ENCODE assay signal across 8 mouse cellular contexts in the genomic region with DNA sequence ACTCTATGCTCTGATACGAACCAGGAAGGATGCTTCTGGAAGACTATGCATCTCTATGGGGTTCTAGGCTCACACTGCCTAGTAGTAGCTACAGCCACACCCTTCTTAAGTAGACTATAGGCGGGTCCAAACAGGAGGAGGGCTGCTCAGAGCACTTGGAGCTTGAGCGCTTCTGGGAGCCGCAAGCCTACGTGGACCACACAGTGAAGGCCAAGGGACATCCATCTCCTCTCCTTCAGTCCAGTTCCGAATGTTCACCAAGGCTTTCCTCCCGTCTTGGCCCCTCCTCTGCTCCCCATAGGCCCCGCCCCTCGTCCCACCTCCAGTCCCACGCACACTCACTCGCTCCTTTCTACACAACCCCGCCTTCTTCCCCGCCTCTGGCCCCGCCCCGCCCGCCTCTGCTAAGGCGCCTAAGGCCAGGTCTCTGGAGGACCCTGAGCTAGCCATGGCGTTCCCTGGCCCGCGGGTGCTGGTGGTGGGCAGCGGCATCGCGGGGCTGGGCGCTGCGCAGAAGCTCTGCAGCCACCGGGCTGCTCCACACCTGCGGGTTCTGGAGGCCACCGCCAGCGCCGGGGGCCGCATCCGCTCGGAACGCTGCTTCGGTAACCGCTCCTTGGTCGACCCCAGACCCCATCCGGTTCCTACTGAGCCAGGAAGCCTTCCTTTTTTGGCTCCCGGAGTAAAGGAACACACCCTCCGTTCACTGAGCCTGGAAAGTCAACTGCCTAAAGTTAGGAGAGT. TPM values are rescaled to one million over a fixed set of nuclear protein-coding genes. Genes with fewer than 3 reads are reported as not detected.
DNase-seq lines count a peak whose midpoint lies in the region; ATAC-seq lines count a peak whose summit lies in the region.

No protein-coding gene starts in this region.

- peak overlapping the region; percentile 94 for H3K4me3 ChIP-seq in megakaryocyte, embryonic 14.5 days (replicated peaks)

- no peaks in the 10 kb centered on the region for H3K27me3 ChIP-seq in megakaryocyte, embryonic 14.5 days (replicated peaks)

- H3K4me1 ChIP-seq in megakaryocyte, embryonic 14.5 days: peaks cover 68% of the 10 kb centered on the region

- H3K9me3 ChIP-seq in megakaryocyte, embryonic 14.5 days: no peaks in the 10 kb centered on the region

- peak; percentile 91 to 92 for DNase-seq in adrenal gland, adult 18-20 months (ENCODE audit: low spot score in 2 of 2)
- DNase-seq in embryo, embryonic 10.5 days (ENCODE audit: low spot score): peak; percentile 96
- DNase-seq in gastrocnemius, postnatal 10 days: peak; percentile 93
- peak; percentile 78 to 88 for DNase-seq in left cerebral cortex, adult 9 months (ENCODE audit: low spot score in 2 of 2)
- peak; percentile 84 to 85 for DNase-seq in right cerebral cortex, adult 2 months (ENCODE audit: low spot score in 2 of 2)
- peak; percentile 77 for DNase-seq in urinary bladder, postnatal 10 days (ENCODE audit: low spot score)

- peak; percentile 89 for ATAC-seq in inflammation-experienced regulatory T-cells, adult 6 months

- H3K36me3 ChIP-seq in megakaryocyte, embryonic 14.5 days (replicated peaks; ENCODE audit: low read length): peaks cover 19% of the 10 kb centered on the region

RNA-seq across cellular contexts. Expression of a gene that starts 9.2 kb away (rescaled TPM):
- total RNA-seq in adrenal gland, adult 18-20 months (2021): 100 to 1,000 TPM; 472 to 511 TPM
- total RNA-seq in gastrocnemius, postnatal 10 days (2021): 10 to 100 TPM; 83.5 to 93.1 TPM
- polyA plus RNA-seq in inflammation-experienced regulatory T-cells, adult 6 months (2017; shearing (Covaris generic)): 10 to 100 TPM; 73.3 to 94.2 (median 81.1) TPM
- 5.5 TPM in 1 of 2 replicates, not detected in the other for polyA plus RNA-seq in megakaryocyte, embryonic 14.5 days (2012; ENCODE audit: insufficient read depth, low replicate concordance)

RNA-seq across cellular contexts. Expression of a gene that starts 9.9 kb away (rescaled TPM):
- total RNA-seq in adrenal gland, adult 18-20 months (2021): 10 to 100 TPM; 15.1 to 16.8 TPM
- 1 to 10 TPM; 4.7 to 4.8 TPM for total RNA-seq in gastrocnemius, postnatal 10 days (2021)
- polyA plus RNA-seq in inflammation-experienced regulatory T-cells, adult 6 months (2017; shearing (Covaris generic)): 1 to 10 TPM; 1.9 to 5.3 (median 3.8) TPM
- polyA plus RNA-seq in megakaryocyte, embryonic 14.5 days (2012; ENCODE audit: insufficient read depth, low replicate concordance): 2.9 and 4.3 TPM in 2 replicates

RNA-seq across cellular contexts. Expression of a gene that starts 11.9 kb away (rescaled TPM):
- 10 to 100 TPM; 28.6 to 31.4 TPM for total RNA-seq in adrenal gland, adult 18-20 months (2021)
- total RNA-seq in gastrocnemius, postnatal 10 days (2021): 10 to 100 TPM; 21.9 to 23.5 TPM
- polyA plus RNA-seq in inflammation-experienced regulatory T-cells, adult 6 months (2017; shearing (Covaris generic)): 10 to 100 TPM; 16.4 to 28.8 (median 22.9) TPM
- 6.6 TPM in 1 of 2 replicates, not detected in the other for polyA plus RNA-seq in megakaryocyte, embryonic 14.5 days (2012; ENCODE audit: insufficient read depth, low replicate concordance)

RNA-seq across cellular contexts. Expression of a gene that starts 23.2 kb away (rescaled TPM):
- 10 to 100 TPM; 55.7 to 64.0 TPM for total RNA-seq in adrenal gland, adult 18-20 months (2021)
- total RNA-seq in gastrocnemius, postnatal 10 days (2021): 10 to 100 TPM; 31.2 TPM
- 10 to 100 TPM; 11.6 to 13.9 (median 12.7) TPM for polyA plus RNA-seq in inflammation-experienced regulatory T-cells, adult 6 months (2017; shearing (Covaris generic))
- polyA plus RNA-seq in megakaryocyte, embryonic 14.5 days (2012; ENCODE audit: insufficient read depth, low replicate concordance): 6.5 and 31.6 TPM in 2 replicates

RNA-seq across cellular contexts. Expression of a gene that starts 29.2 kb away (rescaled TPM):
- total RNA-seq in adrenal gland, adult 18-20 months (2021): under 1 TPM; 0.58 to 0.80 TPM
- total RNA-seq in gastrocnemius, postnatal 10 days (2021): under 1 TPM; 0.56 to 0.61 TPM
- polyA plus RNA-seq in inflammation-experienced regulatory T-cells, adult 6 months (2017; shearing (Covaris generic)): not detected
- not detected in 2 replicates for polyA plus RNA-seq in megakaryocyte, embryonic 14.5 days (2012; ENCODE audit: insufficient read depth, low replicate concordance)

Comparison
In these comparisons a context has a peak if more than half of its experiments do, and no peak if none do; other contexts are left out.
1. Peak in every context shown above with its lines: DNase-seq, ATAC-seq and H3K4me3 ChIP-seq.
2. RNA of a gene that starts 9.2 kb away (total RNA-seq): 472 to 511 TPM in adrenal gland, adult 18-20 months; 83.5 to 93.1 TPM in gastrocnemius, postnatal 10 days; every median in the first group is over 4 times any median in the second.